Mouse (Mus musculus): ENCODE results near the gene Aox1. TPM values are rescaled to one million over a fixed set of nuclear protein-coding genes. Genes with fewer than 3 reads are reported as not detected.

Aox1 gene
- polyA plus RNA-seq, 1 experiment from 2014 or later, result 0.15 TPM

DNA sequence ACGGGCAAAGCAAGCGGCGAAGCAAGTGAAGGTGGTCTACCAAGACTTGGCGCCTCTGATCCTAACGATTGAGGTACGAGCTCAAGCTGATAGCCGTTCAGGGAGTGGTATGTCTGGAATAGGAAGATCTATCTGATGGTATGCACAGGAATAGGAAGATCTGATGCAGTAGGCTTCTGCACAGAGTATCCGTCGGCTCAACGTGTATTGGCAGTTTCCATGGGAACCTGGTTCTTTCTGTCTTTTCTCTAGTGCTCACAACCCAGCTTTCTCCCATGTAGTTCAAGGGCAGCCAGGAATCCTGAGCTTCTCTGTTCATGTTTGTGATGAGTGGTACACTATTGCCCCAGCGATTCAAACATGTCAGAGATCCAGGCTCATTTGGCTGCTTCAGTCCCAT, 40.4 kb downstream of the Aox1 start:
- H3K4me3 ChIP-seq (ENCODE audit: low read depth, low read length), result no peak overlapping the region
- H3K4me1 ChIP-seq (replicated peaks; ENCODE audit: control insufficient read depth, insufficient read depth), result no peaks in the 10 kb centered on the region
- H3K9ac ChIP-seq (ENCODE audit: low read length), result no peak overlapping the region
- H3K27ac ChIP-seq (replicated peaks), result no peak overlapping the region
- TF ChIP-seq CTCF (IDR thresholded peaks at IDR 0.05; ENCODE audit: low read depth), result no peak
- no peak for TF ChIP-seq EP300 (optimal IDR thresholded peaks at IDR 0.05)
- H3K9me3 ChIP-seq (ENCODE audit: control insufficient read depth, low read length), result no peaks in the 10 kb centered on the region
- H3K27me3 ChIP-seq (ENCODE audit: control insufficient read depth, insufficient read depth, low read length), result no peaks in the 10 kb centered on the region
- H3K4me2 ChIP-seq (replicated peaks; ENCODE audit: low read depth), result no peak overlapping the region
- ATAC-seq (ENCODE audit: low FRiP score, low TSS enrichment), result no peak
- no peak for DNase-seq (ENCODE audit: low spot score)
- no peaks in the 10 kb centered on the region for H3K36me3 ChIP-seq (ENCODE audit: control insufficient read depth, insufficient read depth, low read length)
- 92% methylated on average over 11 of the region's 11 CpGs for WGBS

DNA sequence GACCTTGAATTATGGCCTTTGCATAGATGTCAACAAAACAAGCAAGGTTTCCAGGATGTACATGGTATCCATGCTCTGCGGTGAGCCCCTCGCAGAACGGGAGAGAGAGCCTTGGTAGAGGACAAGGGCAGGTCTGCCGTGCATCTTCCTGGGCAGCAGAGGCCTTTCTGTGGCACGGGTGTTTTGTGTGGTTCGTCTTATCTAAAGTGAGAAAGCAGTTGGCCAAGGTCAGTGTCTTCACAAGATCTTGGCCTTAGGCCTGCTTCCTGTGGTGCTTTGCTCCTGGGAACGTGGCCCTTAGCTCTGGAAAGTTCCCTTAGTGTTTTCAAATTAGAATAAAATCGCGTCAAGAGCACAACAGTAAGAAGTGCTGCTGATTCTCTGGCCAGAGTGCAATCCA, 41.3 kb downstream of the Aox1 start:
- H3K4me1 ChIP-seq (replicated peaks; ENCODE audit: control insufficient read depth, insufficient read depth), result no peaks in the 10 kb centered on the region
- H3K4me2 ChIP-seq (replicated peaks; ENCODE audit: low read depth), result no peak overlapping the region
- no peaks in the 10 kb centered on the region for H3K36me3 ChIP-seq (ENCODE audit: control insufficient read depth, insufficient read depth, low read length)
- no peak overlapping the region for H3K9ac ChIP-seq (ENCODE audit: low read length)
- 74% methylated on average over 9 of the region's 9 CpGs for WGBS
- no peaks in the 10 kb centered on the region for H3K9me3 ChIP-seq (ENCODE audit: control insufficient read depth, low read length)
- no peaks in the 10 kb centered on the region for H3K27me3 ChIP-seq (ENCODE audit: control insufficient read depth, insufficient read depth, low read length)
- no peak overlapping the region for H3K4me3 ChIP-seq (ENCODE audit: low read depth, low read length)
- TF ChIP-seq CTCF (IDR thresholded peaks at IDR 0.05; ENCODE audit: low read depth) (no peak), EP300 (optimal IDR thresholded peaks at IDR 0.05) (no peak)
- no peak overlapping the region for H3K27ac ChIP-seq (replicated peaks)
- DNase-seq (ENCODE audit: low spot score) (no peak), ATAC-seq (ENCODE audit: low FRiP score, low TSS enrichment) (no peak)

DNA sequence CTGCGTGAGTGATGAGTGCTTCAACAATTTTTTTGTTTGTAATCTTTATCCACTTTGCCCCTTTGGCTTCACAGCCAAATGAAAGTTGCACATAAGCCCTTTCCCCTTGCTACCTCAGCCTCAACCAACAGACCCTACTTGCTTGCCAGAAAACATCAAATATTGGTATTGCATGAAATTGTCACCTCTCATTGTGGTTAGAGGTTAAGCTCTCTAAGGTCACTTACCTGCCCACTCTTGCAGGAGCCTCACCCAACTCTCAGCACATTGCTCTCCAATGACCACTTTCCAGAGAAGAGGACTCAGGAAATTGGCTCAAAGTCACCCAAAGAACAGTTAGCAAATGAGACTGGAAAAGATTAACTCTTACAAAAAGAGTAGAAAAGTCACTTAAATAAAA, 41.8 kb downstream of the Aox1 start:
- 40% methylated on average over 1 of the region's 1 CpGs for WGBS
- Histone ChIP-seq H3K4me1 (replicated peaks; ENCODE audit: control insufficient read depth, insufficient read depth) (no peaks in the 10 kb centered on the region), H3K9me3 (ENCODE audit: control insufficient read depth, low read length) (no peaks in the 10 kb centered on the region), H3K9ac (ENCODE audit: low read length) (no peak overlapping the region), H3K36me3 (ENCODE audit: control insufficient read depth, insufficient read depth, low read length) (no peaks in the 10 kb centered on the region), H3K27ac (replicated peaks) (no peak overlapping the region), H3K4me2 (replicated peaks; ENCODE audit: low read depth) (no peak overlapping the region), H3K27me3 (ENCODE audit: control insufficient read depth, insufficient read depth, low read length) (no peaks in the 10 kb centered on the region), H3K4me3 (ENCODE audit: low read depth, low read length) (no peak overlapping the region)
- DNase-seq (ENCODE audit: low spot score), result no peak
- TF ChIP-seq CTCF (IDR thresholded peaks at IDR 0.05; ENCODE audit: low read depth) (no peak), EP300 (optimal IDR thresholded peaks at IDR 0.05) (no peak)
- ATAC-seq (ENCODE audit: low FRiP score, low TSS enrichment), result no peak

DNA sequence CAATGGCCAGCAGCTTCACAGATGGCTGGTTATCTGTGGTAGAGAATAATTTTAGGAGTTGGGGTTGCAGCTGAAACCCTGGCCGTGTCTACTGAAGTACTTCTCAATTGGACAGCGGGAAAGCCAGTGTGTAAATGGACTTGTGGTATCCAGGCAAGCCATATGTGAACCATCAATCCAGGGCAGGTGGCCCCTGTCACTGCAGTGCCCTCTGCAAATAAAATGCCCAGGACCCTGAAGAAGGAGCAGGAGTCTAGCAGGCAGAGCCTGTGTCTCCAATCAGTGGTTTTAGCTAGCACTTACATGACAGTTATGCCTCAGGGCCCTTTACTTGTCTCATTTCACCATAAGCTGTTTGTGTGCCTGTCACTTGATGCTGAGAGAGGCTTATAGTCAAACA, 42.7 kb downstream of the Aox1 start:
- Histone ChIP-seq H3K4me3 (ENCODE audit: low read depth, low read length) (no peak overlapping the region), H3K4me2 (replicated peaks; ENCODE audit: low read depth) (no peak overlapping the region), H3K27ac (replicated peaks) (no peak overlapping the region), H3K27me3 (ENCODE audit: control insufficient read depth, insufficient read depth, low read length) (no peaks in the 10 kb centered on the region), H3K9ac (ENCODE audit: low read length) (no peak overlapping the region), H3K4me1 (replicated peaks; ENCODE audit: control insufficient read depth, insufficient read depth) (no peaks in the 10 kb centered on the region), H3K9me3 (ENCODE audit: control insufficient read depth, low read length) (no peaks in the 10 kb centered on the region), H3K36me3 (ENCODE audit: control insufficient read depth, insufficient read depth, low read length) (no peaks in the 10 kb centered on the region)
- TF ChIP-seq EP300 (optimal IDR thresholded peaks at IDR 0.05) (no peak), CTCF (IDR thresholded peaks at IDR 0.05; ENCODE audit: low read depth) (no peak)
- ATAC-seq (ENCODE audit: low FRiP score, low TSS enrichment) (no peak), DNase-seq (ENCODE audit: low spot score) (no peak)
- WGBS, result 60% methylated on average over 2 of the region's 2 CpGs

DNA sequence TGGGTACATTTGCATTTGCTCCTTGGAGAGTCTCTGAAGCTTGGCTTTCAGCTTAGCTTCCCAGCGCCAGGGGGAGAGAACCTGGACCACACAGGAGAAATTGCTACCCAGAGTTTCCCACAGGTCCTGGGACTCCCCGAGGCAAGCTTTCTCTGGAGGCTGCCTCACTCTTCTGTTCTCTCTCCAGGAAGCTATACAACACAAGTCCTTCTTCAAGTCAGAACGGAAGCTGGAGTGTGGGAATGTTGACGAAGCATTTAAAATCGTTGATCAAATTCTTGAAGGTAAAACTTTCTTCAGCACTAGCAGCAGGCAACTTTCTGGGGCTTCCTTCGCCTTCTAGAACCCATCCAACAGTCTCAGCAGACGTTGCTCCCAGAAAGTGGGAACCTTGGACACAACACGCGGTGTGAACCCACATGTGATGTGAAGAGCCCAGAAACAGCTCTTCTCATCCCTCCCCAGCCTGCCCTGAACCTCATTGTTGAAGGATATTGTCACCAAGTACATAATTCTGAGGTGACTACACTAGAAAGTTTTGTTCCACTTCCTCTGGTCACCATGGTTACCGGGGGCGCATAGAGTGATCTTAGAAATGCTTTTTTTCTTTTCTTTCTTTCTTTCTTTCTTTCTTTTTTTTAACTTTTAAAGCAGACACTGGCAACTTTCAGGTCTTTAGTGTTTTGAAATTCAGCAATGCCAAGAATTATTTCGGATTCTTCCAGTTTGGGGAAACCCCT, 43.4 kb downstream of the Aox1 start:
- Histone ChIP-seq H3K27ac (replicated peaks) (no peak overlapping the region), H3K27me3 (ENCODE audit: control insufficient read depth, insufficient read depth, low read length) (no peaks in the 10 kb centered on the region), H3K4me1 (replicated peaks; ENCODE audit: control insufficient read depth, insufficient read depth) (no peaks in the 10 kb centered on the region), H3K9me3 (ENCODE audit: control insufficient read depth, low read length) (no peaks in the 10 kb centered on the region), H3K9ac (ENCODE audit: low read length) (no peak overlapping the region), H3K4me2 (replicated peaks; ENCODE audit: low read depth) (no peak overlapping the region), H3K36me3 (ENCODE audit: control insufficient read depth, insufficient read depth, low read length) (no peaks in the 10 kb centered on the region), H3K4me3 (ENCODE audit: low read depth, low read length) (no peak overlapping the region)
- TF ChIP-seq CTCF (IDR thresholded peaks at IDR 0.05; ENCODE audit: low read depth) (no peak), EP300 (optimal IDR thresholded peaks at IDR 0.05) (no peak)
- WGBS, result 66% methylated on average over 12 of the region's 12 CpGs
- ATAC-seq (ENCODE audit: low FRiP score, low TSS enrichment) (no peak), DNase-seq (ENCODE audit: low spot score) (no peak)

DNA sequence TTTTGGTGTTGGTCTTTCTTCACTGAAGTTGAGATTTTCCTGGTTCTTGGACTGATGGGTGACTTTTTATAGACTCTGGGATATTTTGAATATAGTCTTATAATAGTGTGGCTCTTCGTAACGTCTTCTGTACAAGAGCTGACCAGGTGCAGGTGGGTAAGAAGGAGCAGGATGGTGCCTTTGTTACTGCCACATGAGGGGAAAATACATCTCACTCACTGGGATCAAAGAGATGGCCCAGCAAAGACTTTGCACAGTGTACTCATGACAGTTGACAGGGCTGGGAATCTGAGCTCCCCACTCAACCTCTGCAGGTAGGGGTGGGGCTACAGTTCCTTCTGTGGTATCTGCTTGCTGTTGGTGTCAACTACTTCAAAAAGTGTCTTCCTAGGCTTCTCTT, 44.5 kb downstream of the Aox1 start:
- no peak for TF ChIP-seq EP300 (optimal IDR thresholded peaks at IDR 0.05)
- TF ChIP-seq CTCF (IDR thresholded peaks at IDR 0.05; ENCODE audit: low read depth), result no peak
- no peaks in the 10 kb centered on the region for H3K4me1 ChIP-seq (replicated peaks; ENCODE audit: control insufficient read depth, insufficient read depth)
- DNase-seq (ENCODE audit: low spot score) (no peak), ATAC-seq (ENCODE audit: low FRiP score, low TSS enrichment) (no peak)
- H3K9me3 ChIP-seq (ENCODE audit: control insufficient read depth, low read length), result no peaks in the 10 kb centered on the region
- no peak overlapping the region for H3K9ac ChIP-seq (ENCODE audit: low read length)
- 82% methylated on average over 2 of the region's 2 CpGs for WGBS
- H3K36me3 ChIP-seq (ENCODE audit: control insufficient read depth, insufficient read depth, low read length), result no peaks in the 10 kb centered on the region
- H3K27me3 ChIP-seq (ENCODE audit: control insufficient read depth, insufficient read depth, low read length), result no peaks in the 10 kb centered on the region
- no peak overlapping the region for H3K4me2 ChIP-seq (replicated peaks; ENCODE audit: low read depth)
- H3K4me3 ChIP-seq (ENCODE audit: low read depth, low read length), result no peak overlapping the region
- H3K27ac ChIP-seq (replicated peaks), result no peak overlapping the region

Measured in stomach, postnatal 0 days (tissue).